20 mouse cellular contexts compared by ENCODE assay signal in the genomic region with DNA sequence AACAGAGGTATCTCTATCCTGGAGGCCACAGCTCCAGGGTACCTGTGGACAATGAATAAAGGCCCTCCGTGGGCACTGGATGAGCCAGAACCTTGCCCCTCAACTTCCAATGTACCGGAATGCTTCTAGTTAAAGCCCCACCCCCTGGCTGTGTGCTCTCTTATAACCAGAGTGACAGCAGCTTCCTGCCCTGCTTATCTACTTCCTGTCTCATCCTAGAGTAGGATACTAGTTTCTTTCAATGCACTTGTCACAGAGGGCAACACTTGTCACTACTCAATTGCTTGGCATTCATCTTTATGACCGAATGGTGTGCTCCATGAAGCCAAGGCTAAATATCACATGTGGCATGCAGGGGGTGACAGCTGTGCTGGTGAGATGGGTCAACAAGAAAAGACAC. TPM values are rescaled to one million over a fixed set of nuclear protein-coding genes. Genes with fewer than 3 reads are reported as not detected.
A peak's percentile ranks its signal among the peaks of the same experiment; 100 is the strongest.
DNase-seq lines count a peak whose midpoint lies in the region; ATAC-seq lines count a peak whose summit lies in the region.
"Had no signal": no experiment of that assay in that cellular context is flagged by ENCODE, and none has a peak within 500 bp of the region (broad histone marks: within the 10 kb centered on the region; RNA-seq: fewer than 3 reads in every experiment).

No protein-coding gene starts in this region.

- peaks cover 30% of the 10 kb centered on the region for H3K79me2 ChIP-seq in macrophage (ENCODE audit: inconsistent target)

- ATAC-seq in activated CD4-positive, CD25-positive, alpha-beta regulatory T cell, adult 4 months = peak; percentile 61
- ATAC-seq: intestine, embryonic 15.5 days had no signal

- H3K36me3 ChIP-seq in macrophage (ENCODE audit: inconsistent target) = peaks cover 33% of the 10 kb centered on the region
- H3K36me3 ChIP-seq: hindbrain, embryonic 10.5 days; intestine, embryonic 15.5 days; liver, embryonic 15.5 days; midbrain, embryonic 12.5 days; neural tube, embryonic 15.5 days had no signal

- WGBS in macrophage (ENCODE audit: missing documents) = 47% methylated on average over 3 of the region's 3 CpGs

- DNase-seq in CD4-positive, CD25-positive, alpha-beta regulatory T cell, adult 2 months (ENCODE audit: low read depth, low spot score) = peak; percentile 68
- DNase-seq in thymus, postnatal 25 days = peak; percentile 61
- no peak for DNase-seq in left cerebral cortex, adult 11 months (ENCODE audit: low spot score)
- DNase-seq in cerebellum, postnatal 25 days = no peak
- no peak for DNase-seq in layer of hippocampus, adult 9-10 months (ENCODE audit: low spot score)
- DNase-seq: adrenal gland, postnatal 25 days; cerebellum, adult 8-10 months; gastrocnemius, postnatal 14 days; lung, postnatal 10 days had no signal

- H3K27ac ChIP-seq in macrophage = peak overlapping the region; percentile 61
- H3K27ac ChIP-seq: hindbrain, embryonic 10.5 days; intestine, embryonic 15.5 days; left cerebral cortex, adult 2 months; liver, embryonic 15.5 days; midbrain, embryonic 12.5 days; neural tube, embryonic 15.5 days had no signal

- no peak overlapping the region for H3K4me3 ChIP-seq in macrophage (ENCODE audit: inconsistent target)
- H3K4me3 ChIP-seq: hindbrain, embryonic 10.5 days; intestine, embryonic 15.5 days; left cerebral cortex, adult 2 months; liver, embryonic 15.5 days; midbrain, embryonic 12.5 days; neural tube, embryonic 15.5 days had no signal

RNA-seq across cellular contexts. Expression of gene Il10ra, which starts 17.7 kb away (rescaled TPM):
- 10 to 100 TPM; 44.4 to 57.1 TPM for polyA plus RNA-seq in activated CD4-positive, CD25-positive, alpha-beta regulatory T cell, adult 4 months (2017; shearing (Covaris generic))
- 100 to 1,000 TPM; 199 to 663 (median 293) TPM for total RNA-seq in macrophage (2018; cell fraction: chromatin; rRNA removed)
- 100 to 1,000 TPM in 25 of 26 experiments, 10 to 100 TPM in 1; 81.1 to 253 (median 147) TPM for total RNA-seq in macrophage (2018; cell fraction: cytosol; rRNA removed)
- 100 to 1,000 TPM; 160 to 690 (median 355) TPM for total RNA-seq in macrophage (2018; cell fraction: nucleus; rRNA removed)
- 35.9 to 150 TPM (median 72.1 TPM) in 3 replicates for polyA plus RNA-seq in macrophage (2018)

RNA-seq across cellular contexts. Expression of gene Tmprss4, which starts 47.4 kb away (rescaled TPM):
- polyA plus RNA-seq in activated CD4-positive, CD25-positive, alpha-beta regulatory T cell, adult 4 months (2017; shearing (Covaris generic)) = not detected
- total RNA-seq in macrophage (2018; cell fraction: chromatin; rRNA removed) = 10 to 100 TPM in 10 of 26 experiments, 1 to 10 TPM in 15, under 1 TPM in 1; 0.50 to 23.3 (median 5.6) TPM
- total RNA-seq in macrophage (2018; cell fraction: cytosol; rRNA removed) = 1 to 10 TPM in 21 of 26 experiments, under 1 TPM in 5; 0.33 to 4.7 (median 1.7) TPM
- 10 to 100 TPM in 5 of 26 experiments, 1 to 10 TPM in 19, under 1 TPM in 1, not detected in 1; 0.75 to 14.9 (median 5.3) TPM for total RNA-seq in macrophage (2018; cell fraction: nucleus; rRNA removed)
- polyA plus RNA-seq in macrophage (2018) = 0.54 to 2.3 TPM (median 2.1 TPM) in 3 replicates
- total RNA-seq: adrenal gland, postnatal 25 days; gastrocnemius, postnatal 14 days; heart, adult 8-10 months; layer of hippocampus, adult 18-20 months; left cerebral cortex, adult 2 months had no signal
- polyA plus RNA-seq: forebrain, embryonic 11.5 days; hindbrain, embryonic 10.5 days; liver, embryonic 15.5 days; midbrain, embryonic 12.5 days; neural tube, embryonic 15.5 days had no signal

Comparison
In these comparisons a context has a peak if more than half of its experiments do, and no peak if none do; other contexts are left out.
1. DNase-seq: peak in CD4-positive, CD25-positive, alpha-beta regulatory T cell, adult 2 months (single experiment) and thymus, postnatal 25 days (single experiment); none in left cerebral cortex, adult 11 months (single experiment), cerebellum, postnatal 25 days (0 of 2) and layer of hippocampus, adult 9-10 months (single experiment).